Mouse (Mus musculus) thymus, adult 18-20 months (tissue): ENCODE measurements around the gene Snrpd2.
"Not testable (repeated sequence)": the region's sequence is repeated elsewhere in the genome, so short reads cannot be mapped to it uniquely, and the experiment has no call there.

ENCODE experiments used
- DNase-seq, 2 experiments: peaks; one replicate each; pipeline ENCODE4 v3.0.0; 2022; ENCODE audit warnings: mixed read lengths in 2 of 2

The Snrpd2 gene

GRCm38 (mm10) chr7:19151121-19151520 is 1.6 kb downstream of the Snrpd2 start:
- not testable (repeated sequence) for DNase-seq

GRCm38 (mm10) chr7:19154796-19155195 is 5.3 kb downstream of the Snrpd2 start:
- DNase-seq = no peak

- DNase-seq = no peak
Observed at GRCm38 (mm10) chr7:19155825-19156475, 6.4 kb downstream of the Snrpd2 start.

- peak; percentile 92 to 94 for DNase-seq
Observed at GRCm38 (mm10) chr7:19157160-19157800, 7.8 kb downstream of the Snrpd2 start.

- no peak for DNase-seq
Observed at GRCm38 (mm10) chr7:19158601-19159000, 9.1 kb downstream of the Snrpd2 start.

GRCm38 (mm10) chr7:19159411-19159810 is 9.9 kb downstream of the Snrpd2 start:
- DNase-seq = no peak

GRCm38 (mm10) chr7:19160115-19160514 is 10.6 kb downstream of the Snrpd2 start:
- DNase-seq = no peak

GRCm38 (mm10) chr7:19162928-19163327 is 13.4 kb downstream of the Snrpd2 start:
- DNase-seq = no peak

GRCm38 (mm10) chr7:19163752-19164151 is 14.2 kb downstream of the Snrpd2 start:
- DNase-seq = no peak

GRCm38 (mm10) chr7:19164189-19164588 is 14.7 kb downstream of the Snrpd2 start:
- no peak for DNase-seq

- DNase-seq = no peak
Observed at GRCm38 (mm10) chr7:19164978-19165377, 15.5 kb downstream of the Snrpd2 start.

GRCm38 (mm10) chr7:19165656-19166423 is 16.3 kb downstream of the Snrpd2 start, which contains the start of gene Gipr:
Gipr (minus strand) TSS chr7:19166127.
- DNase-seq = no peak

- DNase-seq = no peak
Observed at GRCm38 (mm10) chr7:19166990-19167389, 17.5 kb downstream of the Snrpd2 start.

GRCm38 (mm10) chr7:19169506-19169905 is 20.0 kb downstream of the Snrpd2 start:
- no peak for DNase-seq

- DNase-seq = no peak
Observed at GRCm38 (mm10) chr7:19170142-19170541, 20.6 kb downstream of the Snrpd2 start.

- DNase-seq = no peak
Observed at GRCm38 (mm10) chr7:19171831-19172230, 22.3 kb downstream of the Snrpd2 start.

- DNase-seq = peak; percentile 65 to 66
Observed at GRCm38 (mm10) chr7:19172874-19173273, 23.4 kb downstream of the Snrpd2 start.

GRCm38 (mm10) chr7:19175708-19176515 is 26.4 kb downstream of the Snrpd2 start, which contains the start of gene Eml2:
Eml2 (plus strand) TSS chr7:19176421.
- no peak for DNase-seq

GRCm38 (mm10) chr7:19176516-19176947 is 27.0 kb downstream of the Snrpd2 start:
- DNase-seq = no peak

GRCm38 (mm10) chr7:19177216-19177615 is 27.7 kb downstream of the Snrpd2 start:
- no peak for DNase-seq

GRCm38 (mm10) chr7:19178035-19178434 is 28.5 kb downstream of the Snrpd2 start:
- DNase-seq = no peak

GRCm38 (mm10) chr7:19178443-19179092 is 29.0 kb downstream of the Snrpd2 start:
- peak; percentile 42 to 47 for DNase-seq
